Mouse (Mus musculus) c-Kit-positive CD71-positive TER-119-negative erythroid progenitor cells, embryonic 14.5 days (primary cell): ENCODE results near the gene Plekha4.
A peak's percentile ranks its signal among the peaks of the same experiment; 100 is the strongest.

ENCODE experiments used
- DNase-seq: peaks from one replicate; pipeline ENCODE4 v3.0.0-alpha.2; 2013; ENCODE audit warnings: low read depth

The Plekha4 gene

DNA sequence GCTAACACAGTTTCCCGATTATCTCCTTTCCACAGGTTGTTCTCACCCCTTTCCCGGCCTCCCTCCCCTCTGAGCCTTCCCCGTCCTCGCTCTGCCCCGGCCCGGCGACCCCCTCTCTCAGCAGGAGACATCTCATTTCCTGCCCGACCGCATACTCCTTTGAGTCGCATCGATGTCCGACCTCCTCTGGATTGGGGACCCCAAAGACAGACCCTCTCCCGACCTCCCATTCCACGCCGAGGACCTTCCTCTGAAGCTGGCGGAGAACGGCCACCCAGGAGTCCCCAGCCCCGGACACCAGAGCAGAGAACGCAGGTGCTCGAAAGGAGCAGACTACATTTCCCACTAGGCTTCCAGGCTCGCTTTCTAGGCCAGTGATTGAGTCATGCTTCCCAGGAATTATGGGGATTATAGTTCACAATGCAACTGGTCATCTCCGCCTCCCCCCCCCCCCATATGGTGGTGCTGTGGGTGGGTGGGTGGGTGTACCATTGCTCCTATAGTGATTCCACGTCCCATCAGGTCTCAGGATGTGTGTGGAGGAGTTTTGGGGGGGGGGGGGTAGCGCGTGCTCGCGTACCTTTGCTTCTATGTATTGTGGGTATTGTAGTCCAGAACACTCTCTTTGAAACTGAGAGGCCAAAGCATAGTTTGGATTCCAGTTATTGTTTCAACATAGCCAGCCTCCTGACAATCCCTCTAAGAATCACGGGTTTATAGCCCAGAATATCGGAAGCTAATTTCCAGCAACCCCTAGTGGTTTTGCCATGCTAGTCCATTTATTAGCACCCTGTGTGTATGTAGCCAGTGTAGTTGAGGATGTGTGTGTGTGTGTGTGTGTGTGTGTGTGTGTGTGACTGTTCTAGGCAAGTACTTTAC lies 12.3 kb downstream of the Plekha4 start:
- DNase-seq: no peak

DNA sequence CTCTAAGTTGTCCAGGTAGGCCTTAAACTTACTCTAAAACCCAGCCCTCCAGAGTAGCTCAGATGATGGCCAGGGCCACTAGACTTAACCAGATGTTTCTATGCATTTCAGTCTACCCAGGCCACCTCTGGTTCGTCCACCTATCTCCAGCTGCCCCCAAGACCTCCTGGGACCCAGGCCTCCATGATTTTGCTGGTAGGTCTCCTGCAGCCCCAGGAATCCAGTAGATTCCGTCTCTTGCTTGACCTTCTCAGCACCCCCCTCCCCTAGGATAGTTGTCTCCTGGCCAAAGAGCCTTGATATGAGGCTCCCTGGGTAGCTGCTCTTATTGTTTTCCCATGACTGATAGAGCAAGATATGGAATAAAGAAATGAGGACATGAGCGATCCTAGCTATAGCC lies 13.0 kb downstream of the Plekha4 start:
- DNase-seq: no peak

DNA sequence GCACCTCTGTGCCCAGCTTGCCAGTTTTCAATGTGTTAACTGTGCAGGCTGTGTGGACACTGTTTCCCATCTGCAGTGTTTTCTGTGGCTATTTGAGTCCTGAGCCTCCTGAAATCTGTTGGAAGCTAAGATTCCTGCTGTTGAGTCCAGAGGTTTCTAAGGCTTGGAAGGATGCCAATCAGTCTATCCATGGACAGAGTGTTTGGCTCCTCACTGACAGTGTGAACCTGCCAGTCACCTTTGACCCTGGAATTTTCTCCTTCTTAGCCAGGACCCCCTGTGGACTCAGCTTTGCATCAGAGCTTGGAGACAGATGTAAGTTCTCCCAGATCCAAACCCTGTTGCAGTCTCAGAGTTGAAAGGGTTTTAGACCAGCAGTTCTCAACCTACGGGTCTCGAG lies 14.1 kb downstream of the Plekha4 start:
- no peak for DNase-seq

DNA sequence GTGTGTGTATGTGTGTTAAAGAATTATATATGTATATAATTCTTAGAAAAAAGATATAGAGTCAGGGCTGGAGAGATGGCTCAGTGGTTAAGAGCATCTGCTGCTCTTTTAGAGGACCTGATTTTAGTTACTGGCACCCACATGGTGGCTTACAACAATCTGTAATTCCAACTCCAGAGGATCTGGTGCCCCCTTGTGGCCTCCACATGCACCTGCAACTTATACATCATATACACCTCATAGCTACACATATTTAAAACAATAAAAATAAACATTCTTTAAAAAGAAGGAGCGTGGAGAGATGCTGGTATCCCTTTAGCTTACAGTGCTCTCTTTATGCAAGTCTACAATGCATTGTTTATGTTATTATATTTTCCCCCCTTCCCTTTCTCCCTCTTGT lies 18.4 kb downstream of the Plekha4 start:
- no peak for DNase-seq

DNA sequence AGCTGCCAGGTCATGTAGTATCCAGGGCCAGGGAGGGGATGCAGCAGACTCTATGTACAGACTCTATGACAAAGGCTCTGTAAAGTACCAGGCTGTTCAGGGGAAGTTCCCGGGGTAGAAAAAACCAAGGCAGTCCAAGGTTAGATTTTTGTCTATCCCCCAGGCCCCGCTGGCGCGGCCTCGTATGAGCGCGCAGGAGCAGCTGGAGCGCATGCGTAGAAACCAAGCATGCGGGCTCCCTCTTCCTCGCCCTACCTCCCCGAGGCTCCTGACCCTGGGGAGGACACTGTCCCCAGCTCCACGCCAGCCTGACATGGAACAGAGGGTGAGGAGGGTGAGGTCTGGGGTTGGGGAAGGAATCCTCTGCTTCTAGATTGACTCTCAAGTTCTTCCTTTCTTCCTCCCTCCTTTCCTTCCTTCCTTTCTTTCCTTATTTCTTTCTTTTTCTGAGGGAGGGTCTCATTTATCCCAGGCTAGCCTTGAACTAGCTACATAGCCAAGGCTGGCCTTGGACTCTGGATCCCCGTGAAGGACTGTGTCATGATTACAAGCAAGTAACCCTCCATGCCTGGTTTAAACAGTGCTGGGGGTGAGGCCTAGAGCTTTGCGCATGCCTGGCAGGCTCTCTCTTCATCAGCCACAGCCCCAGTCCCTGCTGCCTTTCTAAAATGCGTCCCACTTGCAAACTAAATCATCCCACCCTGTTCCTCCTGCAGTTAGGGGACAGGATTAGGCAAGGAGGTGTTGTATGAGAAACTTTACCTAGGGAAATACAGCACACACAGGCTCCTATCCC lies 23.7 kb downstream of the Plekha4 start:
- no peak for DNase-seq

DNA sequence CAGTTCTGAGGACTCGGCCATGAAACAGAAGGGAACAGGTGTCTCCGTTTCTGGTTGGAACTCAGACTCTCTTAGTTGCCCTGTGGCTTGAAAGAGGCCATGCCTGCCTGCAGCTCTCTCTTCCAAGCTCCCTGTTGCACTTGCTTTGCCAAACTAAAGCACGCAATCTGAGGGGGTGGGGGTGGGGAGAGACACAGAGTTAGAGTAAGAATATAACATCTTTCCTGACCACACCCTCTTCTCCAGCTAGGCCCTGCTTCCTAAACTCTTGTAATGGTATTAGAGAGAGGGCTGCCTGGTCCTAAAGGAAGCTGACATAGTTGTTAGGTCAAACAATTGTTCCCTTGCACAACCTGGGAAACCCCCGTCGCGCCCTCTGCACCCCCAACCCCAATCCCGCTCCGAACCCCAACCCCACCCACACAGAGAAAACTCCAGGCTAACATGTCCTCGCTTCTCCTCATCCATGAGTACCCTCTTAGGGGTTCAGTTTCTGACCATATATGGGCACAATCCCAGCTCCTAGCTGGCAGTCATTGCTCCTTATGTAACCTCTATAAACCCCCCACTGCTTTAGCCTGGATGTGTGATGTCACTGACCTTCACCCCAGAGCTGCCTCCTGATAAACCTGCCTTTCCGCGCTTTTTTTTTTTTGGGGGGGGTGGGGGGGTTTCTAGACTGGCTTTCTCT lies 24.8 kb downstream of the Plekha4 start:
- no peak for DNase-seq

DNA sequence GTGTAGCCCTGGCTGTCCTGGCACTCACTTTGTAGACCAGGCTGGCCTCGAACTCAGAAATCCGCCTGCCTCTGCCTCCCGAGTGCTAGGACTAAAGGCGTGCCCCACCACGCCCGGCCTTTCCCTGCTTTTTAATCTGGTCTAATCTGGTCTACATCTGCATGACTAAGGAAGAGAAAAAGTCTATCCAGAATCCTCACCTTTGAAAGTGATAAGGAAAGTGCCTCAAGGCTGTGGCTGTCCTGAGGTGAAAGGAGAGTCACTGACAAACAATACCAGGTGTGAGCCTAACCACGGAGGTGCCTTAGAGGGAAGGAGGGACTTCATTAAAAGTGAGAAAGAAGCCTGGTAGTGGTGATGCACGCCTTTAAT lies 25.4 kb downstream of the Plekha4 start:
- no peak for DNase-seq

DNA sequence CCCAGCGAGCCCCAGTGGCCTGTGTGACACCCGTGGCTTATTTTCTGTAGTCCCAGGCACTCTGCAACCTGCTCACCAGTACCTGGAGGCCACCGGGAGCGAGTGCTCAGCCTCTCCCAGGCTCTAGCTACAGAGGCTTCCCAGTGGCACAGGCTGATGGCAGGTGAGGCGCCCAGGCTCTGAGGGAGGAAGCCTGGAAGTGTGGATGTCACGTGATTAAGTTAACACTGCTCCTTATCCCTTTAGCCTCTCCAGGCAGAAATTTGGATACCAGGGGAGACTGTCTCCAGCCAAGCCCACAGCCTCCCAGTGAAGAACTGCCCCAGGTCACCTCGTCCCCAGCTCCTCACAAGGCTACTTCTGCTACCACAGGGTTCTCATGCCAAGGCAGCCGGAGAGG lies 27.4 kb downstream of the Plekha4 start:
- no peak for DNase-seq

DNA sequence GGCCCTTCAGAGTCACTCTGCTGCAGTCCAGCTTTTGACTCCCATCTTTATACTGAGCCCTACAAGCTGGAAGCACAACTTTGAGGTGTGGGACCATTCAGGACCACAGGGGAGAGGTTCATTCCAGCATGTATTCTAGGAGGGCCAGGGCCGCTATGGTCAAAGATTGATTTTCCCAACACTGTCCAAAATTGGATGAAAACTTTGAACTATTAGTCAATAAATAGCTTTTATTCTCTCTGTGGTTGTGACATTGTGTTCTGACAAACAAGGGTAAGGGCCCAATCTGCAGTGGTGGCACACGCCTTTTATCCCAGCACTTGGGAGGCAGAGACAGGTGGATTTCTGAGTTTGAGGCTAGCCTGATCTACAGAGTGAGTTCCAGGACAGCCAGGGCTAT lies 27.9 kb downstream of the Plekha4 start:
- no peak for DNase-seq

DNA sequence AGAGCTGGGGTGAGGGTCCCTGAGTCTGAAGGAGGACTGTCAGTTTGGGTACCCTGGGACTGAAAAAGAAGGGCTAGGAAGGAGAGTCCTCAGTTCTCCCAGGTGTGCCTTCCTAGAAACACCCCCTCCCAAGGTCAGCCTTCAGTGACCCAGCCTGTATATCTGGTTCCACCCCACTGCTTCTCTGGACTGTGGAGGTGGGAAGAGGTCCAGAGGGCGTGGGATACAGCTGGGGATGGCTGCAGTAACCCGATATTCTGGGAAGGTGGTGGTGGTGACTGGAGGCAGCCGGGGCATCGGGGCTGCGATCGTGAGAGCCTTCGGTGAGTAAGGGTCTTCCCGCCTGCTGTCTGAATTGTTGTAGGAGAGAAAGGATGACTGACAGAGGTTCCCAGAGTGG lies 28.6 kb downstream of the Plekha4 start, which contains the start of gene Hsd17b14:
Hsd17b14 (plus strand) TSS at position 150 of the 400 bp plus-strand sequence.
- DNase-seq: no peak

DNA sequence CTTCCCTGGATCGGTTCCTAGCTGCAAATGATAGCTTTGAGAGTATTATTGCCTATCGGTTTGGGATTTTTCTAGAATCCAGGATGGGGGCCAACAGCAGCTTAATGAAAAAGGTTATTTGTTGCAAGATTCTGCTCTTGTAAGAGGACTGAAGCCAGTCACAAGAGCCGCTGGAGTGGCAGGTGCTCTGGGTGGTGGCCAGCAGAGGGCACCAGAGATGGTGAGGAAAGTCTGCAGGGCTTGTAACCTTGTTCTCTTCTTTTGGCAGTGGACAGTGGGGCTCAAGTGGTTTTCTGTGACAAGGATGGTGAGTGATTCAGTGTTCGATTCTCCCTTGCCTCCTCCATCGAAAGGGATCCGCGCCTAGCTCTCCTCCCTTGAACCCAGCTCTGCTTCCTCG lies 29.7 kb downstream of the Plekha4 start:
- DNase-seq: peak; percentile 65

DNA sequence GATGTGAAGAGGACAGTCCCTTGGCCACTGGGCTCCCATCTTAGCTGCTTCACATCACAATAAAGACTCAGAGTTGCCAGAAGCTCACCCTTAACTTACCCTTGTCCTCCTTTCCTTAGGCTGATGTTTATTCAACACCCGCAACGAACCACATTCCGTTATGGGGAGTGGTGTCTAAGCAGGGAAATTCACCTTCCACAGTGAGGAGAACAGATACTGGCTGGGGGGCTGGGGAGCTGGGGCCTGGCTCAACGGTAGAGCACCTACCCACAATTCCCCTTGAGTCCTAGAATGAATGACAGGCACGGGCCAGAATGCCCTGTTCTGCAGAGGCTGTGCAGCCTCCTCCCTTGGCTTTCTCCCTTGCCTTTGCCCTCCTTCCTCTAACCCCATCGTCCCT lies 32.8 kb downstream of the Plekha4 start:
- no peak for DNase-seq

DNA sequence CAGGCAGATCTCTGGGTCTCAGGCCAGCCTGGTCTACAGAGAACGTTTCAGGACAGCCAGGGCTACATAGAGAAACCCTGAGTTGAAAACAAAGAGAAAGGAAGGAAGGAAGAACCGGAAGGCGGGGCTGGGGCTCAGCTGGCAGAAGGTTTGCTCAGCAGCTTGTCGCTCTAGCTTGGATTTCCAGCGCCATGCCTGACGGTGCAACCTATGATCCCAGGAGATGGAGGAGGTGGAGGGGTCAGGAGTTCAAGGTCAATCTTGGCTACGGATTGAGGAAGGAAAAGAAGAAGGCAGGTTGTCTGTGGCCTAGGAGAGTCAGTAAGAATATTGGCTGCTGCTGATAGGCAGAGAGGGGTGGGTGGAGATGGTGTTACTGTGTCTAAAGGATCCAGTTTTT lies 34.1 kb downstream of the Plekha4 start:
- DNase-seq: no peak

DNA sequence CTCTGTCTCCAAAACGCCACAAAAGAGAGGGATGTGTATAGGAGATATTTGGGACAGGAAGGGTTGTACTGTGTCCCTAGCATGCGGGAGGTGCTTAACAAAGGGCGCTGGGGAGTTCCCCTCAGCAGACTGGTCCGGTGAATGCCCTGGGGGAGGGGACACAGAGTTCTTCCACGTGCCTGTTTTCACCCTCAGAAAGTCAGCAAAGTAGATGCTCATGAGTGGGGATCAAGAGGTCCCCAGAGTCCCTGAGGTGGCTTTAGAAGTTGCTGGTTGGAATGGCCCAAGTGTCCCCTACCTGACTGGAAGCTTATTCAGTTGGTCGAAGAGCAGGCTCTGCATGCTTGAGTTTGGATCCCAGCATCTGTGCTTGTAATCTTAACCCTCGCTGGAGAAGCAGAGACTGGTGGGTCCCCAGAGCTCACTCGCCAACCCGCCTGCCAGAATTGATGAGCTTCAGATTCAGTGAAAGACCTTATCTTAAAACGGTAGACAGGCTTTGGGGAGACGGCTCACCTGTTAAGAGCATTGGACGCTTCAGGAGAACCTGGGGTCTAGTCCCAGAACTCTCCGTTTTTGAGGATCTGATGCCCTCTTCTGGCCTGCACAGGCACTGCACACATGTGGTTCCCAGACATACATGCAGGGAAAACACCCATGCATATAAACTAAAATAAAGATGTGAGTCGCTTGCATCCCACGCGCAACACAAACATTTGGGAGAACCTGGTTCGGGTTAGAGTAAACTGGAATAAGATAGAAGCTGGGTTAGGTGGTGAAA lies 34.9 kb downstream of the Plekha4 start:
- peak; percentile 77 for DNase-seq

DNA sequence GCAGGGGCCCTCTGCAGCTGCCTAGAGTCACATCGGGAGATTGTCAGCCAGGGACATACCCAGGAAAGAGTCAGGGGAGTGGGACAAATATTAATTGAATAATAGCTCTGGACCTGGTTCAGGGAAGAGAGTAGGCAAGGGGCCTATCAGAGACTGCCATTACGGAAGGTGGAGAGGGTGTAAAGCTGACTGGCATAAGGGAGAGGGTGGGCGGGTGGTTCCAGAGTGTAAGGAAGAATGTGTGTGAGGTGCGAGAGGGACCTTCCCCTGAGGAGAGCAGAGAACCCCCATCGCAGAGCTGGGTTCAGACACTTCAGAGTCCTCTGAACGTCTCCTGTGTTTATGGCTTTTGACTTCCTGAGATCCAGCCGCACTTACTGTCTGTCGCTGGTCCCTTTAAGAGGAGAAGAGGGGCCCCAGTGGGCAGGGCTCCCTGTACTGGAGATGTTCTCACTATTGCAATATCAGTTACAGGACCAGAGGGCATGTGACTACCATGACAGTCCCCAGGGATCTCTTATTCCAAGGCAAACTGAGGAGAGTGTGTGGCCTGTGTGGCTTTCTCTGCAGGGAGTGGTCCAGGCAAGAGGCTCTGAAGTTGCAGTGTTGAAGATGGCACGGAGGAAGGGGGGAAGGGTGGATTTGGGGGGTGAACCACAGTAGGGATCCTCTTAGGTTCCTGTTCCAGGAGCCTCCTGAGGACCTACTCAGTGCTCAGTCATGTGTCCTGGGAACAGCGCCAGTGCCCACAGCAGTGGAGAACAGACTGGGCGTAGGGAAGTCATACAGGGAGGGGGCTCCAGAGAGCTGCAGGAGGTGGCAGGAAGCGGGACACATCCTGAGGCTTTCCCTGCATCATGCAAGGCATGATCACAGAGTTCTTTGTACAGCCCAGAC lies 35.7 kb downstream of the Plekha4 start:
- no peak for DNase-seq

DNA sequence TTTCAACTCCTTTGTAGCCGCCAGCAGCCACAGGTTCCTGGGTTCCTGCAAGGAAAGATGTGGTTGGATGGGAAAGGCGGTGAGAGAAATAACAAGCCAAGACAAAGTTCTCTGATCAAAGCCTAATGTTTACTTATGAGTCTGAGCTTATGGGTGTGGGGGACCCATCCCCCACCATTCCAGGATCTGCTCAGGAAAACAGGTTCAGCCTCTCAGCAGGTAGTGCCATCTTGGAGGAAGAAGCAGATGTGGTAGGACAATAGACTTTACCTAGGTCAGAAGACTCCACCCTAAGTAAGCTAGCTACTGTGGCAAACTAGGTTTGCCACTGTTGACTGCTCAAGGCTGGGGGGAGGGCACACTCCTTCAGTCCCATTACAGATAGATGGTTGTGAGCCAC lies 38.7 kb downstream of the Plekha4 start:
- no peak for DNase-seq

DNA sequence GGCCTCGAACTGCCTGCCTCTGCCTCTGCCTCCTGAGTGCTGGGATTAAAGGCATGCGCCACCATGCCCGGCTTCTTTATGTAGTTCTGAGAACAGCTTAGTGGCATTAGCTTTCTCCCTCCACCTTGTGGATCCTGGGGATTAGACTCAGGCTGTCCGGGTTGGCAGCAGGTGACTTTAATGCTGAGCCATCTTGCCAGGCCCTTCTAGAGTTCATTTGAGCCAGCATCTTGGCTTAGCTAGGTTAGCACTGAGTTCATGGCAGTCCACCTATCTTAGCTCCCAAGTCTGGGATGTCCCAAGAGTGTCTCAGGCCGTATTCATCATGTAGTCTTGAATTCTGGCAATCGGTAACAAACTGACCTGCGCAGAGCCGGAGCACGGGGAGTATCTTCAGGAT lies 39.3 kb downstream of the Plekha4 start:
- no peak for DNase-seq

DNA sequence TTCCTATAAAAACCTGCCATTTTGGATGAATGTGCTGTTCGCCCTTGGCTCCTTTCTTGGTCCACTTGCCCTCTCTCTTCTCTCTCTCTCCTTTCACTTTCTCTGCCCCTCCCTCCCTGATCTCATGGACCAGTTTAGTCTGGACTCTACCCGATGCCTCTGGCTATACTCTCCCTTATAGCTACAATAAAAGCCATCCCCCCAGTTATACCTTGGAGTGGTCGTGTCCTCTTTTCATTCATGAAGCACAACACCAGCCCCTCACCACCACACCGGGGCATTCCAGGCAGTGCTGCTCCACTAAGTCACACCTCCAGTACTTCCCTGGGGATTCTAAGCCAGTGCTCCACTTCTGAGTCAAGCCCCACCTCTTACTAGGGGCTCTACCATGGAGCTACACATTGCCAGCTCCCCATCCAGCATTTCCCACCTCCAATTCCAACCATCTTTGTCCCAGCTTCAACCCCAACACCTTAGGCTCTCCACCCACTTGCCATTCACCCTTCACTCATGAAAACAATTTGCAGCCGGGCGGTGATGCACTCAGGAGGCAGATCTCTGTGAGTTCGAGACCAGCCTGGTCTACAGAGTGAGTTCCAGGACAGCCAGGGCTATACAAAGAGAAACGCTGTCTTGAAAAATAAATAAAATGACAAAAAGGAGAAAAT lies 41.1 kb downstream of the Plekha4 start:
- no peak for DNase-seq

DNA sequence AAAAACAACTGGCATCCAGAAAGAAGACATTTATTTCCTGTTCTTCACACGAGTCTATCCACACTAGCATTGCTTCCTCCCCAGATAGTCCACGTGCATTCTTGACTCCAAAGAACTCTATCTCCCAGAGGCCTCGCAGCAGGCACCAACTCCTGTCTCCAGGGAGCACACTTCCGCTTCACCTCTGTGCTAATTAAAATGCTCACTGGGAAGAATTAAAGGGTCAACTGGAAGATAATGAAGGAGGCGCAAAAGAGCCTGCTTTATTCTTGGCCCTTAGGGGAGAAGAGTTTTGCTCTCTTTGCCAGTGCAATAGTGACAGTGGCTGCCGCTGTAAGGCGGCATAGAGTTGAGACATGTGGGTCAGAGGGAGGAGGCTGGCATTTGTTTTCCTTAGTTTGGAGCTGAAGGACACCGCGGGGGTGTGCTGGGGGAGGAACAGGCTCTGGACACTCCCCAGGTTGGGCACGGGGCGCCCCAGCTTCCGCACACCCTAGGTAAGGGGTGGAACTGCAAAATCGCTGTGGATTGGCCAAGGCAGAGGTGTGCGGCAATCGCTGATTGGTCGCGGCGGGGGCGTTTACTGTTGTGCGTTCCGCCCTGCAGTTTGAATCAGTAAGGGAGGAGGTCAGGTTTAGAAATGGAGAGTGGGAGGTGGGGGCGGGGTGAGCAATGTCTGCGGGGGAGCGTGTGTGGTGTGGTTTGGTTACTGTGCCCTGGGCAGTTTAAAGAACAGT lies 41.8 kb downstream of the Plekha4 start:
- DNase-seq: peak; percentile 89
